Mouse (Mus musculus) left cerebral cortex, postnatal 14 days (tissue): Measurements from ENCODE around the gene Itga2b. TPM values are rescaled to one million over a fixed set of nuclear protein-coding genes. Genes with fewer than 3 reads are reported as not detected.
"Not testable (repeated sequence)": the region's sequence is repeated elsewhere in the genome, so short reads cannot be mapped to it uniquely, and the experiment has no call there.

ENCODE experiments used
- DNase-seq, 2 experiments: peaks; one replicate each; pipeline ENCODE4 v3.0.0; 2021 to 2022; ENCODE audit warnings: low spot score in 2 of 2, mixed read lengths in 1 of 2
- intact Hi-C: fragments of 180-260 bp; cut with DNase I; formaldehyde crosslinking; loops from one replicate; pipeline ENCODE4 v1.15.1; 2025
- total RNA-seq, 2 experiments: library from RNA; stranded (reverse); gene quantifications; 2 replicates each; pipeline ENCODE4 v1.2.3; 2021

Gene Itga2b
- total RNA-seq, 2 experiments from 2014 or later: 2.0 to 3.6 TPM

DNA sequence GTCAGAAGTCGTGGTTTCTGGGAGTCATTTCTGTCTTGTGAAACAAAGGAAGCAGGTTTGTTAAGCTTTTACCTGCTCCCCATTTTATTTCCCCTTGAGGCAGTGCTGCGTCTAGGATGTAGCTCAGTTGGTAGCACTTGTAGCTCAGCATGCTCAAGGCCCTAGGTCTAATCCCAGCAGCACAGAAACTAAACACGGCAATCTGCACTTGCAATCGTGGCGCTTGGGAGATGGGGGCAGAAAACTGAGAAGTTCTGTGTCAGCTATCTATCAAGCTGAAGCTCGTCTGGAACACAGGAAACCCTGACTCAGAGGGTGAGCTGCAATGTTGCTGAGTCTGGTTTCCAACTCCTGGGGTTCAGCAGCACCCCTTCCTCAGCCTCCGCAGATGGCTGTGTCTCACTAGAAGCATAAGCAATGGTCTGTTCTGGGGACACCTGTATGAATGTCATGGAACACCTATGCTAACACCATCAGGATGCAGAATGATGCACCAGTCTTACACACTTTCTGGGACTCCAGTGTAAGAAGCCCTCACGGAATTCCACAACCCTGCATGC, 40.9 kb downstream of the Itga2b start:
- intact Hi-C loops: no loop called here
- DNase-seq: peak in 1 of 2 experiments; percentile 13

DNA sequence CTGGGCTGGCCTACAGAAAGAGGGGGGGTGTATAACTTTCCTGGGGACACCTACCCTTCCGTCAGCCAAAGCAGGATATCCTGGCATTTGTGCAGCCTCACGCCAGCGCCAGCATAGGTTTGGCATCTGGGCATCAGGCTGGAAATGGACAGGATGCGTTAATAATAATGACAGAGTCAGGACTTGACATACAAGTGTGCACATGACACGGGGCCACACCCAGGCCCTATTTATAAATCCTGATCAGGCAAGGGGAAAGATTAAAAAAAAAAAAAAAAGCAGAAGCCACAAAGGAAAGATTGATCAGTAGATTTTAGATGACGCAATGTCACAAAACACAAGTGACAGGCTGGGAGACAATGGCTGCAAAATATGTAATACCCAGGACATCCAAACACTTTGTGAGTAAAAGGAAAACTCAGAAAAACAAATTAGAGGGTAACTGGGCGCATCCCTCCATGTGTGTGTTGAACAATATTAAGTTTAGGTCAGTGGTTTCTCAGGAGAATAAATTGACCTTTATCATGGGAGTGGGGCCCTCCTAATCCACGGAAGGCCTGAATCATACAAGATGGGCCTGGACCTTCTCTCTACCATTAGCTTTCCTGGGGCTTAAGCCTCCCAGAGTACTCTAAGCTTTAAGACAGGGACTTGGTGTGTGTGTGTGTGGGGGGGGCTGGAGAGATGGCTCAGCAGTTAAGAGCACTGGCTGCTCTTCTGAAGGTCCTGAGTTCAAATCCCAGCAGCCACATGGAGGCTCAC, 44.2 kb downstream of the Itga2b start:
- intact Hi-C loops: no loop called here
- DNase-seq: no peak

DNA sequence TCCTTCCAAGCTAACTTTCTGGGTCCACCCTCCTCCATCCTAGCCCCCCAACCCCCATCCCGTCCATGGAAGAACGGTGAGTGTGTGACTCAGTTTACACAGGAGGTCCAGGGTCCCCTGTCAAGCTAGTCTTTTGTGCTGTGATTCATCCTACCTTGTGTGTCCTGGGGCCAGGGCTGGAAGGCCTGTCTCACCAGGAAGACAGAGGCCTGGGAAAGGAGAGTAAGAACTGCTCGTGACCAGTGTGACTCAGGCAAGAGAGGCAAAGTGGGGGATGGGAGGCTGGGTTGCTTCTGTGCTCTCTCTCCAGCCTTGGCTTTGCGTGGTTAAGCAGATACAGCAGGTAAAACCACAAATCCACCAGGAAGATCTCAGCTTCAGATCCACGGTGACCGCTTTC, 45.3 kb downstream of the Itga2b start:
- intact Hi-C loops: no loop called here
- DNase-seq: no peak

DNA sequence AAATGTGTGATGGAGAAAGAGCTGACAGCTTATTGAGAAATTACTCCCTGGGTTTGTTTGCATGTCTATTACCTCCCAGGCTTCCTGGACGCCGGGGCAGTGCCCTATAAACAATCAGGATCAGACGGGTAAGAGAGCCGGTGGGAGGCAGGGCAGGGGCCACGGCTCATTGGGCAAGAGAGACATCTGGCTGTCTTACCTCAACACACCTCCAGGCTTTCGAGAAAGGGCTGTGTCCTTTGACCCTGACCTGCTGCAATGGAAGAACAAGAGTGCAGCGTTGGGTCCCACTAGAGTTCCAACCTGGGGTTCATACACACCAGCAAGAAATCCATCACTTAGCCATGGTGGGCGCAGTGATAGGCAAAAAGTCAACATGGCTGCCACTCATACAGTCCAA, 48.4 kb downstream of the Itga2b start:
- intact Hi-C loops: no loop called here
- no peak for DNase-seq

DNA sequence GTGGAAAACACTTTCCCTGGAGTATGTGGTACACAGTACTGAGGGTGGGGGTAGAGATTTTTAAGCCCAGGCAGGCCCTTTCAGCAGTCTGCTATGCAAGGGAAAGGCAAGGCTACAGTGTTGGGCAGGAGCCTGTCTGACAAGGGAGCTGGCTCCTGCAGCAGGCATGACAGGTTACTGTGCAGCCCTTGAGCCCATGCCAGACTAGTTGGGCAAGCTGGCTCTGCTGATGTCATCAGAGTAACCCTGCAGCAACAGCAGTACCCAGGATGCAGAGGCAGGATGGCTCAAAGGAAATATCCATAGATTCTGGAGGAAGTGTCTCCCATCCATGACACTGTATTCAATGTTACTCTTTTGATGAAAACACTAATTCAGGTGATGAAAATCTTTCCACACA, 51.0 kb downstream of the Itga2b start:
- intact Hi-C loops: no loop called here
- no peak for DNase-seq

DNA sequence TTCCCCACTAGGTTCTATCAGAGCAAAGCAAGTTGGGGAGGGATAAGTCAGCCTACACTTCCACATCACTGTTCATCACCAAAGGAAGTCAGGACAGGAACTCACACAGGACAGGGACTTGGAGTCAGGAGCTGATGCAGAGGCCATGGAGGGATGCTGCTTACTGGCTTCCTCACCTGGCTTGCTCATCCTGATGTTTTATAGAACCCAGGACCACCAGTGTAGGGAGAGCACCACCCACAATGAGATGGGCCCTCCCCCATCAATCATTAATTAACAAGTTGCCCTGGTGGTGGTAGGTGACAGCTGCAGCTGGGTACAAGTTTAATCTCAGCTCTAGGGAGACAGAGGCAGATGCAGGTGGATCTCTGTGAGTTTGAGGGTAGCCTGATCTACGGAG, 52.8 kb downstream of the Itga2b start:
- no peak for DNase-seq
- intact Hi-C loops: no loop called here

DNA sequence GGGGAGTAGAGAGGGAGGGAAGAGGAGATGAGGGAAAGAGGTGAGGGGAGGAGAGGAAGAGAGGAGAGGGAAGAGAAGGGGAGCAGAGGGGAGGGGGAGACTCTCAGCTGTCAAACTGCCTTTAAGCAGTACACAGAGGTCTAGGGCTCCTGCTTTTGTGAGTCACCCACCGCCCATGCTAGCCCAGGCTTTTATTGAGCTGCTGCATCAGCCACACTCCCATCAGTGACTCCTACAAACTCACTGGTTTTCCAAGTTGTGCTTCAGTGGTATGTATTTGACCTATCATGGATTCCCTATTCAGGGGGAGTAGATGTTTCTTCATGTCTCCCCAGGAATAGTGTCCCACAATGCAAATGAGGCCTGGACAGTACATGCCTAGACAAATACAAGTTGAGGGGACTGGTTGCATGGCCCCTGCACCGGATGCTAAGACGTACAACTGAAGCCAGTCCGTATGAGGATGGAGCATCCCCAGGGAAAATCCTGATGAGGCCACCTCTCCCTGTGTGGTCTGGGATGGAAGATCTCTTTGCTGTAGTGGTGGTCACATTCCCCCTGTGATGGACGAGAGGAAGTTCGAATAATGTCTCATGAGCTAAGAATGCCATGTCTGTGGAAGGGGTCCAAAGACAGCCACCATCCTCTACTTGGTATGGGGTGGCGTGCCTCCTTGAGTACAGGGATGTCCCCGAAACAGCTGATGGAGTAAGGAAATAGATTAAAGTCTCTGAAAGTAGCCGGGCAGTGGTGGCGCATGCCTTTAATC, 54.7 kb downstream of the Itga2b start:
- intact Hi-C loops: no loop called here
- DNase-seq: no peak

DNA sequence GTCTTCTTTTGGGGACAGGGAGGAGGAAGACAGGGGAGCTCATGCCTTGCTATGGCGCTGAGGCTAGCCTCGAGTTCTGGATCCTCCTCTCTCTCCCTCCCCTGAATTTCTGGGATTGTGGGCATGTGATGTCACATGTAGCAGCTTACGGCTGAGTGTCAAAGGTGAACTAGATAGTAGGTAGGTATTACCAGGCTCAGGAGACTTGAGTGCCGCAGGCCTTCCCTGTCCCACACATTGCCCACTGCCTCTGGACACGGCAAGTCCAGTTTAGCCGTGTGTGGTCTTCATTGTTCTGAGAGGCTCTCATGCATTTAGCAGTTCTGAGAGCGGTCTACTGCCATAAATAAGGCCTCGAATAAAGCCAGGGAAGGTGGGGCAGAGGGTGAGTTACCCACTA, 56.9 kb downstream of the Itga2b start:
- no peak for DNase-seq
- intact Hi-C loops: no loop called here

DNA sequence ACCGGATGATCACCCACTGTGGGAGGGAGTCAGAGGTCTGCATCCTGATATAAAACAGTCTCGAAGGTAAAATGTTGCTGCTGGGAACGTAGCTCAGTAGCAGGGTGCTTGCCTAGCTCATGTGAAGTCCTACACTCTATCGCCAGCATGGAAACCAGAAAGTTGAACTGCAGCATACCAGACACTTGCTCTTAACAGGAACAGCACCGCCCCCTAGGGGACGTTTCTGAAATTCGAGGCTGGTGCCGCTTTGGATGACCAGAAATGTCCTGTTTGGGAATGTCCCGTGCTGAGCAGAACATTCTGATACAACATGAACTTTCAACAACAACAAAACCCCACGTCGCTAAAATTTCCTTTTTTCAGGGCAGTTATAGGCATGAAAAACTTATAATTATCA, 58.2 kb downstream of the Itga2b start:
- intact Hi-C loops: loop anchor here (2.0 kb wide), 1 partner anchor 103 kb away; no protein-coding TSS in a partner anchor
- peak; percentile 93 to 95 for DNase-seq

DNA sequence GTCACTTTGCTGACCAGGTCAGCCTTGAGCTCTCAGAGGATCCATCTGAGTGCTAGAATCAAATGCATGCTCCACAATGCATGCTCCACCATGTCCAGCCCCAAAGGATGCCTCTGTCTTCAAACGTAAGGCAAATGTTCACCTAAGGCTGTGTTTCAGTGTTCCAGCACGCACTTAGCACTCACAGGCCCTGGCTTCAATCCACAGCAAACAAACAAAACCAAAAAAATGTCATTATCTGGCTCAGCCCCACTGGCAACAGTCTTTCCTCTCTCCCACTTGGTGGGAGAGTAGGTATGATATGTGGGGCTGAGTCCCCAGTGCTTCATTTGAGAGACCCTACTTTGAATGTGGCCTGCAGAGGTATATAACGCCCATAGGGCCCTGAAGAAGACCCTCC, 58.9 kb downstream of the Itga2b start:
- intact Hi-C loops: loop anchor here (2.0 kb wide), 1 partner anchor 102 kb away; no protein-coding TSS in a partner anchor

DNA sequence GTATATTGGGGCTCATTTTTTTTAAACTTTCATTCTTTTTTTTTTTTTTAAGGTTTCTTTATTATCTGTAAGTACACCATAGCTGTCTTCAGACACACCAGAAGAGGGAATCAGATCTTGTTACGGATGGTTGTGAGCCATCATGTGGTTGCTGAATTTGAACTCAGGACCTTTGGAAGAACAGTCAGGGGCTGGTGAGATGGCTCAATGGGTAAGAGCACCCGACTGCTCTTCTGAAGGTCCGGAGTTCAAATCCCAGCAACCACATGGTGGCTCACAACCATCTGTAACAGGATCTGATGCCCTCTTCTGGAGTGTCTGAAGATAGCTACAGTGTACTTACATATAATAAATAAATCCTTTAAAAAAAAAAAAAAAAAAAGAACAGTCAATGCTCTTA, 59.6 kb downstream of the Itga2b start:
- not testable (repeated sequence) for DNase-seq
- intact Hi-C loops: loop anchor here (2.0 kb wide), 1 partner anchor 102 kb away; no protein-coding TSS in a partner anchor

More for the DNA sequence above, 58.9 kb downstream of the Itga2b start:
- DNase-seq: no peak

DNA sequence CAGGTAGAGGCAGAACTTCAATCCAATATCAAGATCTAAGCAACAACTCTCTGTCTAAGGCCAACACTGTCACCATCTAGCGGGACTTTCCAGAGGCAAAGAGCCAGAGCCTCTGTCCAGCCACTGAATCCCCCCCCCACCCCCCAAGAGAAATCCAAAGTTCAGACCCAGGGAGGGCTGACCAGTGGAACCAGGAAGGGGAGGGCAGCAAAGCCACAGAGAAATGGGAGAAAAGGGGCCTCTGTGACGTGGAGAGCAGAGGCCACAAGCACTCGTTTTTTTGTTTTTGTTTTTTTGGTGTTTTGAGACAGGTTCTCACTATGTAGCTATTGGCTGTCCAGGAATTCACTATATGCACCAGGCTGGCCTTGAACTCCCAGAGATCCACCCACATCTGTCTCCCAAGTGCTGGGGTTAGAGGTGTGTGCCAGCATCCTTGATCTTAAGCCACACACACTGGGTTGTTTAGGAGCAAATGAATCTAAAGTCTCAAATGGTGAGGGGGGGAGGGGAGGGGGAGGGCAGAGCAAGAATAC, 60.1 kb downstream of the Itga2b start:
- intact Hi-C loops: loop anchor here (2.0 to 5.0 kb wide), 3 partner anchors 21 to 113 kb away; partner anchors contain the start of genes Atxn7l3 and Grn
- DNase-seq: no peak

DNA sequence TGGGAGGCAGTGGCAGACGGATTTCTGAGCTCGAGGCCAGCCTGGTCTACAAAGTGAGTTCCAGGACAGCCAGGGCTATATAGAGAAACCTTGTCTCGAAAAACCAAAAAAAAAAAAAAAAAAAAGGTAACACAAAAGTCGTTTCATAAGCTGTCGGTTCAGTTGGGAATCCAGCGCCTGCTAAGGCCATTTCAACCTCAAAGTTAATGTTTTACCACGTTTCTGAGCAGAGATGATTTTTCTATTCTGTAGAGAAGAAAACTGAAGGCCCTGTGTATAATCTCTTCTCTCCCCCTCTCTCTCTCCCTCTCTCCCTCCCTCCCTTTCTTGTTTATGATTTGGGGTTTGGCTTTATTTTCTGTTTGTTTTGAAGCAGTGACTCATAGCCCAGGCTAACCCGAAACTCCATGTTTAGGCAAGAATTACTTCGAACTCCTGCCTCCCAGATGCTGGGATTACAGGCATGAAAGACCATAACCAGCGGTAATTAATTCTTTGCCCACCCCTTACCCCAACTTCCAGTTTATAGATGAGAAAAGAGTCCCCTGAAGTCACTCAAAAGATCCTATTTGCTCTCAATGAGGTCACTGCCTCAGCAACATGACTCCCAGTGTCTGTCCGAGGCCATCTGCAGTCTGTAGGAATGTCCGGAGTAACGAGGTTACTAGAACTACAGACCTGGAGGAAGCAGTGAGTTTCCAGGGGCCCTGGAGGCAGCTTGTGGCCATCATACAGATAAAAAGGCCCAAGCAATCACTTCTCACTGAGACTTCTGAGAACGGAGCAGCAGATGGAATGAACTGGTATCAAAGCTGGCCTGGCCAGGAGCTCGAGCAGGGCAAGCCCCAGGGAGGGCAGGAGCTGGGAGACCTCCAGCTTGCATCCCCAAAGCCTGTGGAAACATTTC, 60.8 kb downstream of the Itga2b start:
- DNase-seq: no peak
- intact Hi-C loops: loop anchor here (1.0 to 5.0 kb wide), 3 partner anchors 22 to 112 kb away; partner anchors contain the start of genes Atxn7l3 and Grn

DNA sequence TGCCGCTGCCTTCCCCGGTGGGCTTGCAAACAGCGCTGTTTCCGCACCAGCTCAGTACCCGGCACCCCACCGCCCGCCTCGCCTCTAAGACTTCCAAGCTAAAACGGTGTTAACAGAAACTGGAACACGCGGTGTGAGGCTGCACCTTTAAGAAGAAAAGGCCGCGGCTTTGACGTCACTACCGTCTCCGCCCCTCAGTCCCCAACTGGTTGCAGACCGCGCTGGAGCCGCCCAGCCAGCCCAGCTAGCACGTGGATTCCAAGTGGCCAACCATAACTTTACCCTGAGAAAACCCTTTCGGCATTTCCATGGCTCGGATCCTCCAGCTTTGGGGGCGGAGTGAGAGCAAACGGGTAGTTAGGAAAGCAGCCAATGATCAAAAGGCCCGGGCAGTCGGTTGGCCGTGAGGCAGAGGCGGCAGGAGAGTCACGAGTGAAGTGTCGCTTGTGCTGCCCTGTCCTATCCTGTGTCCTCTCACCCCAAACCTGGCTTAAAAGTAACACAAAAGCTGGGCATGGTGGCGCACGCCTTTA, 61.5 kb downstream of the Itga2b start:
- peak; percentile 97 to 99 for DNase-seq
- intact Hi-C loops: loop anchor here (1.0 to 5.0 kb wide), 3 partner anchors 22 to 111 kb away; partner anchors contain the start of genes Atxn7l3 and Grn

DNA sequence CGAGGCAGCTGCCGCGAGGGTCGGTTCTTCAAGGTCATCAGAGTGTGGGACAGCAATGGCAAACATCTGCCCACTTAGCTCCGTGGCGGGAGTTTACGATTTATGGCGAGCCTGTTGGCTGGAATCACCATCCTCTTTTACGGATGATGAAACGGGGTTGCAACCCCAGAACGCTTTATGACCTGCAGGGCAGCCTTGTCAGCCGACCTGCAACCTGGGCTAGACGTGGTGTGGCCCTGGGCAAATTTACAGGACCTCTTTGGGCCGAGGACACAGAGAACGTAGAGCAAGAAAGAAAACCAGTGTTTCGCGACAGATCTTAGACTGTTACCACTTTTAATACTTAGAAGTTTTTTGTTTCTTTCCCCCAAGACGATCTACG, 62.1 kb downstream of the Itga2b start, which contains the start of gene Slc25a39:
Gene Slc25a39 (minus strand): TSS at position 113 of the 382 bp plus-strand sequence.
- no peak for DNase-seq
- intact Hi-C loops: loop anchor here (1.0 to 5.0 kb wide), 3 partner anchors 23 to 111 kb away; partner anchors contain the start of genes Atxn7l3 and Grn

DNA sequence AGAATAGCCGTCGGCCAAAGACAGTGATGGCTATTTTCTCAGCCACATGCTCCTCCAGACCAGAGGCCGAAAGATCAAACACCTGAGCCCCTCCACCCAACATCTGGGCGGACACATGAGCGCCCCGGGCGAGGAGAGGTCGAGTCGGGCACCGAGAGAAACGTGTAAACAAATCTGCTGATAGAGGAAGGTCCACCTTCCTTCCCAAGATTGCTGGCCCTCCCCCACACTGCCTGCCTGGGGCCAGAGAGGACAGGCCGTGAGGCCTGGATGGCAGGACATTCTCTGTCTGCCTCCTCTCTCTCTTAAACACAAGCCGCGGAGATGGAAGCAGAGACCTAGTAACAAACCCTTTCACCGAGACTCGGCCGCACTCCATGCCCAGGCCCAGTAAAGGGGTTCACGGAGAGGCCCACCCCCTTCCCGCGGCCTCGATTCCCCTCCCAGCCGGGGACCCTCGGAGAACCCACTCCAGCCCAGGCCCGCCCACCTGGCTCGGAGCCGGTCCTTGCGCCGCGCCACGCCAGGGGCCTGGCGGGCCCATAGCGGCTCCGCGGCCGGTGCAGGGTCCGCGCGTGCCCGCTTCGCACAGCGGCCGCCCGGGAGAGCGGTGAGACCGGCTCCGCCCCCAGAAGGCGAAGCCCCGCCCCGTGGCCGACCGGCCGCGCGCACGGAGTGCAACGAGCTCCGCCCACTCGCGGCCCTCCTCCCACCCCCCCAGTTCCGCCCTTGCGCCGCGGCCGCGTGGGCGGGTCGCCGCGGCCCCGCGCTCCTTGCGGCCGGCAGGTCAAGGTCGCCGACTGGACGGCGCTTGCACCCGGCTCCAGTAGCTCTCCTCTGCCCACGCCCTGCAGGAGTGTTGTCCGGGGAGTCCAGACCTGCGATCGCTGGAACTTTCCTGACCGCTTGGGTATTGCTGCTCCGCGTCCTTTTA, 62.8 kb downstream of the Itga2b start:
- peak; percentile 85 to 89 for DNase-seq

DNA sequence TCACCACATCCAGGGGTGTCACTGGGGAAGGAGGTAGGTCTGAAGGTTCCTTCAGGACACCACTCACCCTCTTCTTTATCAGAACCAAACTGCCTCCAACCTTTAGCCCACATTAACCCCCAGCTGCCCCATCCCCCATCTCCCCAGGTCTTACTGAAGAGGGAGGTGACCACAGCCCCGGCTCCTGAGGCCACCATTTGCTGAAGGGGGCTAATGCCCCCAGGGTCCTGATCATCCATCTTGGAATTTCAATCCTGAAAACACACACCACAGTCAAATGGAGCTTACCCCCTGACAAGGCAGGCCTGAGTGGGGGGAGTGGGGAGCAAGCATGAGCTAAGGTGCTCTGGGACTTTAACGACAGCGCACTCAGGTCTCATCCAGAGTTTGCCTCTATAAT, 63.5 kb downstream of the Itga2b start:
- intact Hi-C loops: loop anchor here (5.0 kb wide), 1 partner anchor 109 kb away; the partner anchor contains the start of gene Atxn7l3
- no peak for DNase-seq

More for the DNA sequence above, 62.8 kb downstream of the Itga2b start:
- intact Hi-C loops: loop anchor here (5.0 kb wide), 1 partner anchor 110 kb away; the partner anchor contains the start of gene Atxn7l3
